Mouse (Mus musculus): ENCODE data around the gene Tlx3. TPM values are rescaled to one million over a fixed set of nuclear protein-coding genes. Genes with fewer than 3 reads are reported as not detected.

Gene Tlx3
- polyA plus RNA-seq, 1 experiment: not detected

GRCm38 (mm10) chr11:33198351-33199116 lies 4.9 kb downstream of the Tlx3 start:
- Histone ChIP-seq H3K36me3 (replicated peaks; ENCODE audit: low read length) (no peaks in the 10 kb centered on the region), H3K4me3 (replicated peaks) (no peak overlapping the region), H3K4me1 (peaks cover 46% of the 10 kb centered on the region), H3K9me3 (peaks cover 41% of the 10 kb centered on the region), H3K27me3 (replicated peaks) (peaks cover 96% of the 10 kb centered on the region)
- TF ChIP-seq GATA1 (IDR thresholded peaks at IDR 0.05; ENCODE audit: borderline replicate concordance, low read length) (no peak), FLI1 (IDR thresholded peaks at IDR 0.05; ENCODE audit: low read length) (no peak)

GRCm38 (mm10) chr11:33197673-33198072 lies 5.7 kb downstream of the Tlx3 start:
- Histone ChIP-seq H3K36me3 (replicated peaks; ENCODE audit: low read length) (no peaks in the 10 kb centered on the region), H3K4me1 (peaks cover 37% of the 10 kb centered on the region), H3K27me3 (replicated peaks) (peaks cover 96% of the 10 kb centered on the region), H3K9me3 (peaks cover 41% of the 10 kb centered on the region), H3K4me3 (replicated peaks) (no peak overlapping the region)
- no peak for TF ChIP-seq GATA1 (IDR thresholded peaks at IDR 0.05; ENCODE audit: borderline replicate concordance, low read length)

GRCm38 (mm10) chr11:33197133-33197514 lies 6.3 kb downstream of the Tlx3 start:
- Histone ChIP-seq H3K27me3 (replicated peaks) (peaks cover 95% of the 10 kb centered on the region), H3K4me1 (peaks cover 32% of the 10 kb centered on the region), H3K9me3 (peaks cover 38% of the 10 kb centered on the region), H3K36me3 (replicated peaks; ENCODE audit: low read length) (no peaks in the 10 kb centered on the region), H3K4me3 (replicated peaks) (no peak overlapping the region)
- TF ChIP-seq FLI1 (IDR thresholded peaks at IDR 0.05; ENCODE audit: low read length) (no peak), GATA1 (IDR thresholded peaks at IDR 0.05; ENCODE audit: borderline replicate concordance, low read length) (no peak)

GRCm38 (mm10) chr11:33196447-33197132 lies 6.8 kb downstream of the Tlx3 start:
- Histone ChIP-seq H3K4me1 (peaks cover 28% of the 10 kb centered on the region), H3K4me3 (replicated peaks) (no peak overlapping the region), H3K27me3 (replicated peaks) (peaks cover 94% of the 10 kb centered on the region), H3K9me3 (peaks cover 36% of the 10 kb centered on the region), H3K36me3 (replicated peaks; ENCODE audit: low read length) (no peaks in the 10 kb centered on the region)
- TF ChIP-seq FLI1 (IDR thresholded peaks at IDR 0.05; ENCODE audit: low read length) (no peak), GATA1 (IDR thresholded peaks at IDR 0.05; ENCODE audit: borderline replicate concordance, low read length) (no peak)

GRCm38 (mm10) chr11:33195531-33196446 lies 7.6 kb downstream of the Tlx3 start:
- Histone ChIP-seq H3K4me3 (replicated peaks) (no peak overlapping the region), H3K4me1 (peaks cover 20% of the 10 kb centered on the region), H3K27me3 (replicated peaks) (peaks cover 94% of the 10 kb centered on the region), H3K36me3 (replicated peaks; ENCODE audit: low read length) (no peaks in the 10 kb centered on the region), H3K9me3 (peaks cover 36% of the 10 kb centered on the region)
- TF ChIP-seq GATA1 (IDR thresholded peaks at IDR 0.05; ENCODE audit: borderline replicate concordance, low read length): no peak
- no peak for TF ChIP-seq FLI1 (IDR thresholded peaks at IDR 0.05; ENCODE audit: low read length)

GRCm38 (mm10) chr11:33195061-33195460 lies 8.3 kb downstream of the Tlx3 start:
- TF ChIP-seq GATA1 (IDR thresholded peaks at IDR 0.05; ENCODE audit: borderline replicate concordance, low read length): no peak
- TF ChIP-seq FLI1 (IDR thresholded peaks at IDR 0.05; ENCODE audit: low read length): no peak
- H3K9me3 ChIP-seq: peaks cover 36% of the 10 kb centered on the region
- H3K4me1 ChIP-seq: peaks cover 15% of the 10 kb centered on the region
- no peaks in the 10 kb centered on the region for H3K36me3 ChIP-seq (replicated peaks; ENCODE audit: low read length)
- H3K27me3 ChIP-seq (replicated peaks): peaks cover 93% of the 10 kb centered on the region
- no peak overlapping the region for H3K4me3 ChIP-seq (replicated peaks)

- H3K4me1 ChIP-seq: peaks cover 6% of the 10 kb centered on the region; the same call in 1 of the 2 replicates
- H3K27me3 ChIP-seq (replicated peaks): peaks cover 83% of the 10 kb centered on the region
- H3K4me3 ChIP-seq (replicated peaks): no peak overlapping the region
- H3K9me3 ChIP-seq: peaks cover 29% of the 10 kb centered on the region
- no peak for TF ChIP-seq GATA1 (IDR thresholded peaks at IDR 0.05; ENCODE audit: borderline replicate concordance, low read length)
- TF ChIP-seq FLI1 (IDR thresholded peaks at IDR 0.05; ENCODE audit: low read length): no peak
- H3K36me3 ChIP-seq (replicated peaks; ENCODE audit: low read length): no peaks in the 10 kb centered on the region
Measured at GRCm38 (mm10) chr11:33193695-33194094, 9.7 kb downstream of the Tlx3 start.

GRCm38 (mm10) chr11:33181804-33182203 lies 21.6 kb downstream of the Tlx3 start:
- no peaks in the 10 kb centered on the region for H3K36me3 ChIP-seq (replicated peaks; ENCODE audit: low read length)
- no peak overlapping the region for H3K4me3 ChIP-seq (replicated peaks)
- H3K4me1 ChIP-seq: no peaks in the 10 kb centered on the region; the same call in 1 of the 2 replicates
- no peaks in the 10 kb centered on the region for H3K9me3 ChIP-seq
- H3K27me3 ChIP-seq (replicated peaks): peaks cover 66% of the 10 kb centered on the region
- TF ChIP-seq GATA1 (IDR thresholded peaks at IDR 0.05; ENCODE audit: borderline replicate concordance, low read length): no peak
- TF ChIP-seq FLI1 (IDR thresholded peaks at IDR 0.05; ENCODE audit: low read length): no peak

GRCm38 (mm10) chr11:33180701-33181116 lies 22.7 kb downstream of the Tlx3 start:
- H3K27me3 ChIP-seq (replicated peaks): peaks cover 70% of the 10 kb centered on the region
- no peaks in the 10 kb centered on the region; the same call in 1 of the 2 replicates for H3K4me1 ChIP-seq
- H3K9me3 ChIP-seq: no peaks in the 10 kb centered on the region
- no peaks in the 10 kb centered on the region for H3K36me3 ChIP-seq (replicated peaks; ENCODE audit: low read length)
- TF ChIP-seq GATA1 (IDR thresholded peaks at IDR 0.05; ENCODE audit: borderline replicate concordance, low read length): no peak
- TF ChIP-seq FLI1 (IDR thresholded peaks at IDR 0.05; ENCODE audit: low read length): no peak
- H3K4me3 ChIP-seq (replicated peaks): no peak overlapping the region

Data from megakaryocyte, embryonic 14.5 days (primary cell).